Mouse (Mus musculus) cerebellum, postnatal 36 days (tissue): ENCODE data around the gene Slc16a10.
A peak's percentile ranks its signal among the peaks of the same experiment; 100 is the strongest.

ENCODE experiments used
- DNase-seq, 2 experiments: peaks; one replicate each; pipeline ENCODE4 v3.0.0; 2021 to 2022; ENCODE audit warnings: mixed read lengths in 2 of 2

The Slc16a10 gene

GRCm38 (mm10) chr10:40147325-40148059 lies 5.4 kb upstream of the Slc16a10 start:
- no peak for DNase-seq

GRCm38 (mm10) chr10:40146451-40146850 lies 4.4 kb upstream of the Slc16a10 start:
- no peak for DNase-seq

GRCm38 (mm10) chr10:40144815-40145214 lies 2.8 kb upstream of the Slc16a10 start:
- no peak for DNase-seq

- DNase-seq: peak in 1 of 2 experiments; percentile 45
Observed at GRCm38 (mm10) chr10:40141016-40141851, 824 bp downstream of the Slc16a10 start.

GRCm38 (mm10) chr10:40139646-40140045 lies 2.4 kb downstream of the Slc16a10 start:
- no peak for DNase-seq

GRCm38 (mm10) chr10:40135807-40136778 lies 6.0 kb downstream of the Slc16a10 start:
- DNase-seq: no peak

- DNase-seq: no peak
Observed at GRCm38 (mm10) chr10:40134906-40135305, 7.2 kb downstream of the Slc16a10 start.

GRCm38 (mm10) chr10:40133636-40134035 lies 8.4 kb downstream of the Slc16a10 start:
- no peak for DNase-seq

- DNase-seq: no peak
Observed at GRCm38 (mm10) chr10:40131690-40132418, 10.2 kb downstream of the Slc16a10 start.

- DNase-seq: no peak
Observed at GRCm38 (mm10) chr10:40130126-40130525, 11.9 kb downstream of the Slc16a10 start.

GRCm38 (mm10) chr10:40129134-40129533 lies 12.9 kb downstream of the Slc16a10 start:
- DNase-seq: no peak

GRCm38 (mm10) chr10:40128497-40128896 lies 13.6 kb downstream of the Slc16a10 start:
- no peak for DNase-seq

GRCm38 (mm10) chr10:40125200-40125599 lies 16.9 kb downstream of the Slc16a10 start:
- no peak for DNase-seq

- no peak for DNase-seq
Observed at GRCm38 (mm10) chr10:40124570-40124969, 17.5 kb downstream of the Slc16a10 start.

- no peak for DNase-seq
Observed at GRCm38 (mm10) chr10:40124096-40124495, 18.0 kb downstream of the Slc16a10 start.

- DNase-seq: no peak
Observed at GRCm38 (mm10) chr10:40119466-40119865, 22.6 kb downstream of the Slc16a10 start.

- DNase-seq: no peak
Observed at GRCm38 (mm10) chr10:40118743-40119387, 23.2 kb downstream of the Slc16a10 start.

- DNase-seq: no peak
Observed at GRCm38 (mm10) chr10:40113517-40114085, 28.5 kb downstream of the Slc16a10 start.

GRCm38 (mm10) chr10:40112256-40112655 lies 29.8 kb downstream of the Slc16a10 start:
- no peak for DNase-seq

- DNase-seq: no peak
Observed at GRCm38 (mm10) chr10:40109520-40109919, 32.5 kb downstream of the Slc16a10 start.

GRCm38 (mm10) chr10:40108992-40109391 lies 33.1 kb downstream of the Slc16a10 start:
- no peak for DNase-seq
